Mouse (Mus musculus): ENCODE data around the gene Sohlh1. TPM values are rescaled to one million over a fixed set of nuclear protein-coding genes. Genes with fewer than 3 reads are reported as not detected.

Gene Sohlh1
- total RNA-seq (2021), result not detected

DNA sequence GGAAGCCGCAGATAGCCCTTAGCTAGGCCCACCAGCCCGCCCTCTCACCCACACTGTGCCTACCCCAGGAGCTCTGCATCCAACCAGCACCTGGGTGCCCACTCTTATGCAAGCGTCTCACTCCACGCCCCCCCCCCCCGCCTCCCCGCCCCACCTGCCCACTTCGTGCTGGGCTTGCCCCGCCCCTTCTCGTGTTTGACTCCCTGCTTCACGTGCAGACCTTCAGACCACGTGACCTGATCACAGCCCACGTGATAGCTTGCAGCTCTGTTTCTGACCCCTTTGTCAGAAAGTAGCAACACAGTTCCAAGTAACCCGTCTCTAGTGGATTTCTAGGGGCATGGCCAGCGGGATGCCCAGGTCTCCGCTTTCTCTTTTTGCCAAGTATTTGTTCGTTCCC, at the start of gene Sohlh1:
Sohlh1 (minus strand) TSS at position 23 of the 400 bp plus-strand sequence.
- DNase-seq, result no peak

DNA sequence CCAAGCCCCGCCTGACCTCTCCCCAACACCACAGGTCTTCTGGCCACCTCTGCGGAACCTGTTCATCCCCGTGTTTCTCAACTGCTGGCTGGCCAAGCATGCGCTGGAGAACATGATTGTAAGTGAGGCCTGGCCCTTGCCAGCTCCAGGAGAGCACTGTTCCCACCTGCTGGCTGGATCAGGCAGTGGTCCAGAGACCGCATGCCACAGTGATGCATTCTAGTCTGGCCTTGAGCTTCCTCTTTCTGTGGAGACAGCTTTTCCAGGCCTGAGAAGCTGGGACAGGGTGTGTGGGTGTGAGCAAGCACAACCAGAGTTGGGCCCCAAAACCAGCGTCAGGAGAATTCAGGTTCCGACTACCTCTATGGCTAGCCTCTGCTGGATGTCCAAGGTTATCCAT, 45.4 kb upstream of the Sohlh1 start:
- no peak for DNase-seq

DNA sequence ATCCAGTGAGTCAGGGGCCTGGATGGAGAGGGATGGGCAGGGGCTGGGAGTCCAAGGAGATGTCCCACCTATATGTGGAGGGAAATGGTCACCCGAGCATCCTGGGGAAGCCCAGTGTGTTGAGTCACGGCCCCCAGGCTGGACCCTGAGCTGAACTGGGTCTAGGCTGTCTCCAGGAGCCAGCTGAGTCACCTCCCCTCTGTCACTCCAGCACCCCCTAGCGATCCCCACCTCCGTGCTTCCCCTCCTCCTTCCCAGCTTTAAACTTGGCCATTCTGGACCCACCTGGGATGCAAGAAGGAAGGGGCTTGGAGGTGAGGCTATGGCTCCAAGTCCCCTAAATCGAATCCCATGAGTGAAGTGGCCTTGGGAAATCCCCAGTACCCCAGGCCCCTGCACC, 41.1 kb upstream of the Sohlh1 start:
- no peak for DNase-seq

DNA sequence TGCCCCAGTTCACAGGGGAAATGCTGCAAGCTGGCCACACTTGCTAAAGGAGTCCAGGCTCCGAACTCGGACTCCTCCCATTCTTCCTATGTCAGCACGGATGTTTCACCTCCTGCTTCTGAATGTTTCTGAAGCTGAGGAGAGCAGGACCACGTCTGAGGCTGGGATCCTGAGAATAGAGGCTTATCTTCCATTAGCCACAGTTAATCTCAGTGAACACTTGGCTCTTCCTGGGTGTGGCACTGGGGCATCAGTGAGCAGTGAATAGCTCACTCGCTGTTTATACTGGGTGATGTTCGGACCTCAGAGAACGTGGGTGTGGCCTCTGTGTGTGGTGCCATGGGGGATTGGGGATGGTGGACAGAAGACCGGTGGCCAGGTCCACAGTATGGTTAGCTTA, 40.2 kb upstream of the Sohlh1 start:
- no peak for DNase-seq

DNA sequence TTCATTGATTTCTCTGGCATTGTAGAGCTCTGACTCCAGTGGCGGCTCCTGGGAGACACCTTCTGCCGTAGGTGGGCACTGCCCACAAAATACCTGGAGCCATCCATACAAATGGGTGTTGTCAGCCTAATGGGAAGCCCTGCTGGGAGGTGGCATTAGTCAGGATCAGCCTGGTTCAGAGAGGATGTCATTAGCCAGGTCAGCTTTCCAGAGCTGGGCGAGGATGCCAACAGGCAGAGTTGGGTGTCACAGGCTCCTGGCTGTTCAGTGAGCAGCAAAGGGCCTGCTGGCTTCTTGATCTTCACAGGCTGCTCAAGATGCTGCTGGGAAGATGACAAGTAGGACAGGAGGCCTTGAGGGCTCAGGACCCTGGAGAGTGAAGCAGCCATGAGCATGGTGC, 37.7 kb upstream of the Sohlh1 start:
- DNase-seq, result no peak

DNA sequence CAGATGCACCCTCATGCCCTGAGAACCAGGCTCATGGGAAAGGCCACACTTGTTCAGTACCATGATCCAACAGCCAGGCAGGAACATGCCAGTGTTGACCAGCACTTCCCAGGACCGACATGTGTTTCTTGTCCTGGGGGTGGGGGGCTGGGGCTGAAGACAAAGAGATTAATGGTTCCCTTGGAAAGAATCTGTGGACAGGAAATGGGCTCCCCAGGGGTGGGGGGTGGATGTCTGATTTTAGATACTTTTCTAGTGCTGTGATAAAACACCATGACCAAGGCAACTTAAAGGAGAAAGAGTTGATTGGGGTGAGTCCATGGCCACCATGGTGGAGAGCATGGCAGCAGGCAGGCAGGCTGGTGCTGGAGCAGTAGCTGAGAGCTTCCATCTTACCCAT, 35.2 kb upstream of the Sohlh1 start:
- no peak for DNase-seq

DNA sequence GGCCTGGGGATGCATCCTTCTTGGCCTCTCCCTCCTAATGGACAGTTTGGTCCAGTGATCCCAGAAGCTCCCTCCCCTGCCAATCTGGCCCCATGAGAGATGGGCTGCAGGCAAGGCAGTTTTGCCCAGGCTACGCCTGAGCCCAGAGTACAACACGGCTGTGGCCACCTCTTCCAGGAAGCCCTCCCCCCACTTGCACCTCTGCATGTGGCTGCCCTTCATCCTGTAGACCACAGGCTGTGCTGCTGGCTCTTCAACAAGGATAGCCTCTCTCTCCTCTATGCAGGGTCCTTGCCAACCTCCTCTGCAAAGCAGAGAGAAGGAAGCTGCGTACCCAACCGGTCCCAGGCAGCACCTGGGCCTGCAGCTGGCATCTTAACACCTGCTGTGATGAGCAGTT, 32.0 kb upstream of the Sohlh1 start:
- DNase-seq, result no peak

DNA sequence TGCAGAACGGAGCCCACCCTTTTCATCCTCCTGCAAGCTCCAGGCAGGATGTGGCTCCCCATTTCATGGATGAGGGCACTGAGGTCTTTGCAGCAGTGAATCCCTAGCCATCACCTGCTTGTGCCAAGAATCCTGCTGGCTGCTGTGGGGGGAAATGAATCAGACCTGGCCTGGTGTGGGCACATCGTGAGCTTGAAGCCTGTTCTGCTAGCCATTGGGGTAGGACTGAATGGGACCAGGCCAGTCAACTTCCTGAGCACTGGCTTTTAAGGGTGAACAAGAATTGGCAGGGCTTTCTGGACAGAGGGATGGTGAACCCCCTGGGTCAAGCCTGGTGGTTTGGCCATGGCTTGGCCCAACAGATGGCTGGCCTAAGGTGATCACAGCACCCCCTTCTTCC, 31.5 kb upstream of the Sohlh1 start:
- DNase-seq, result no peak

DNA sequence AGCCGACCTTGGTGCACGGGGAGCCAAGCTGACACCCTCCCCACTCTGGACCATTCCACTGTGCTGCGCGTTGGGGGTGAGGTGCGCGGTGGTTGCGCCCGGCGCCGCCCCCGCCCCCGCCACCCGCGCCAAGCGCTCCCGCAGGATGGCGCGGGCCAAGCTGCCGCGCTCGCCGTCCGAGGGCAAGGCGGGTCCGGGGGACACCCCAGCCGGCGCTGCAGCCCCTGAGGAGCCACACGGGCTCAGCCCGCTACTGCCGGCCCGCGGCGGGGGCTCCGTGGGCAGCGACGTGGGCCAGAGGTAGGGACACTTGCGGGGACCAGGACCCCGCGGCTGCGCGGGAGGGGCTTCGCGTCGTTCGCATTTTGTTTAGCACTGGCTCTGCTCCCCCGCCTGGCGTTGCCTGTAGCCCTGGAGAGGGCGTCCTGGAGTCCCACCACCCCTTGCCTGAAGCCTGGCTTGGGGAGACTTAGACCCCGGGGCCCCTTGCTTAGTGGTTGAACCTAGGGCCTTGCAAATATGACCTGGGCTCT, 30.8 kb upstream of the Sohlh1 start:
- peak; percentile 37 to 41 for DNase-seq

DNA sequence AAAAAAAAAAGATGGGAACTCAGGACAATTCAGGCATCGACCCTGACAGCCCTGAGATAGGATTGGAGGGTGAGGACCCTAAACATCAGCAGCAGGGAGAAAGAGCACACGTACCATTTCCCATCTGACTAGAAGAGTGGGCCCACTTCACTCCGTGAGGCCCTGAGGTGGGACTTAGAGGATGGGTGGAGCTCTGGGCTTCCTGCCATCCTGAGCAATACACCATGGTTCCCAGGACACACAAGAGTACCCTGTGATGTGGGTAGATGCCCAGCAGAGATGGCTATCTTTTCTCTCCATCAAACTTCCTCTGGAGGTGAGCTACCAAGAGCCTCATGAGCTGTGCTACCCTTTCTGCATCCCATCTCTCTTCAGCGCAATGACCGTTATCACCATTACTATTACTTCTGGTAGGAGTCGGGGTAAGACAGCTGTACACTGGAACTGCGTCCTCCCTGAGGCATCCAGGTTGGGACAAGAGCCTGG, 30.2 kb upstream of the Sohlh1 start:
- DNase-seq, result no peak

DNA sequence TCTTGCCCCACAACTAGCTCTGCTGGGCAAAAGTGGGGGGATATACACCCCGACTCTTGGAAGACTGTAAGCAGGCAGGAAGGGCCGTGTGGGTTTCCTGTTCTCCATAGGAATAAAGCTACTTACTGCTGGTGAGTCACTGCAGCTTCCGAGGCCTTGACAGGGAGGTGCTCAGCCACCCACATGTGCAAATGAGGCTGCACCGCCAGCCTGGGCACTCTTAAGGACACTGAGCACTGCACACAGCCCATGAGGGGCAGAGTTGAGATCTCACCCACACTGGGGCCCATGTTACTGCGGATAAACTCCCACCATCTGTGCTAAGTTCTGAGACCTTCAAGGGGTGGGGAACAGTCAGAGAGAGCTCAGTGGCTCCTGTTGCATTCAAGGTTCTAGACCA, 19.6 kb upstream of the Sohlh1 start:
- no peak for DNase-seq

DNA sequence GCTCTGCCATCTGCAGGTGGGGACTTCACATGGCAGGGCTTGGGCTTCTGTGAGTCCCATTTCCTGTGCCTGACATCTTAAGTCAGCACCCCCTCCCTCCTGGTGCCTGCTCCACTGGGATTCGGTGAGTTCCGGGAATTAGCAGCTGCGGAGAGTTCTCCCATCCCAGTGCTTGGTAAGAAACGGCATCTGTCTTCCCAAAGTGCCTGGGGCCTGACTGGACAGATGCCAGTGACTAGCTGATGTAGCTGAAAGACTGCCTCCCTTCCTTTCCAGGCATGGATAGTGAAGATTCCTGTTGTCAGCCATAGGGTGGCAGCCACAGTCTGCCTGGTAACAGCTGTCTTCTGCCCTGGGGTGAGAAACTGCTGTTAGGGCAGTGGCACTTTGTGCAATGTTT, 18.4 kb upstream of the Sohlh1 start:
- peak; percentile 37 for DNase-seq

DNA sequence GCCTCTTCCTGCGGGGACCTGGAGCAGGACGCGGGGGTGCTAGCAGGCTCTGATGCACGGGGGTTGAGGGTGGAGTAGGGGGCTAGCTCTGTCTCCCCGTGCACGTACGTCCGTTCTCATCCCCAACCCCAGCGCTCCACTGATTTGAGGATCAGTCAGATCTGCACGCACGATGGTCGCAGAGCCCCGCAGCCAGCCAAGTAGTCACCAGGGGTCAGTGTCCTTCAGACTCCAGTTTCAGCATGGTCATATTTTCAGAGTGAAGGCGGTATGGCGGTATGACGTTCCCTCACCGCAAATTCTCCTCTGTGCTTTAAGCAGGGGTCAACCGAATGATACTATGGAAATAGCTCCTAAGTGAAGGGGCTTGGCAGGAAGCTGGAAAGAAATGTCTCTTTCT, 17.2 kb upstream of the Sohlh1 start:
- no peak for DNase-seq

DNA sequence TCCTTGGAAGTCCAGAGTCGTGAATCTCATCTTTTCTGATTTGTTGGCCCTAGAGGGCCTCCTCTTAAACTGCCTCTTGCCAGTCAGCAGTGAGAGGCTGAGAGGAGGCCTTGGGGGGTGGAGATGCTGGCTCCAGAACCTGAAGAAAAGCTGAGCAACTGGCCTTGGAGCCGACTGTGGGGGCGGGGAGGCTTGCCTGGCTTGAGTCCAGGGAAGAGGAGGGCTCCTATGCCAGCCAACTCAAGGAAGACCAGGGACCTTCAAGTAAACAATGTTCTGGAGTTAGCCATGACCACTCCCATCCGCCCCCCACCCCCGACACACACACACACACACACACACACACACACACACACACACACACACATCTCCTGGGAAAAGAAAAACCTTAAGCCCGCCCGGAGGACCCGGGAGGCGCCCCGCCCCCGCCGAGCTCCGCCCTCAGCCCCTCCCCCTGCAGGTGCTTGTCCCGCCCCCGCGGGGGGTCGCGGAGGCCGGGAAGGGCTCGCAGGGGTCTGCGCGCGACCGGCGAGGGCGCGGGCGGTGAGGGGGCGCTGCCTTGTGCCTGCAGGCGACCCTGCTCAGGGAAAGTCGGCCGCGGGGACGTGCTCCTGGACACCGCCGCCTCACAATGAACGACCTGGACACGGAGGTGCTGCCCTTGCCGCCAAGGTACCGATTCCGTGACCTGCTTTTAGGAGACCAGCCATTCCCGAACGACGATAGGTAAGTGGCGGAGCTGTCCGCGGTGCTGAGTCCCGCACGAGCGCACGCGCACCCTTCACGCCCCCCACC, 16.5 kb upstream of the Sohlh1 start, which contains the start of gene Kcnt1:
Kcnt1 (plus strand) TSS at position 398 of the 795 bp plus-strand sequence.
- DNase-seq, result peak in 1 of 2 experiments; percentile 41

DNA sequence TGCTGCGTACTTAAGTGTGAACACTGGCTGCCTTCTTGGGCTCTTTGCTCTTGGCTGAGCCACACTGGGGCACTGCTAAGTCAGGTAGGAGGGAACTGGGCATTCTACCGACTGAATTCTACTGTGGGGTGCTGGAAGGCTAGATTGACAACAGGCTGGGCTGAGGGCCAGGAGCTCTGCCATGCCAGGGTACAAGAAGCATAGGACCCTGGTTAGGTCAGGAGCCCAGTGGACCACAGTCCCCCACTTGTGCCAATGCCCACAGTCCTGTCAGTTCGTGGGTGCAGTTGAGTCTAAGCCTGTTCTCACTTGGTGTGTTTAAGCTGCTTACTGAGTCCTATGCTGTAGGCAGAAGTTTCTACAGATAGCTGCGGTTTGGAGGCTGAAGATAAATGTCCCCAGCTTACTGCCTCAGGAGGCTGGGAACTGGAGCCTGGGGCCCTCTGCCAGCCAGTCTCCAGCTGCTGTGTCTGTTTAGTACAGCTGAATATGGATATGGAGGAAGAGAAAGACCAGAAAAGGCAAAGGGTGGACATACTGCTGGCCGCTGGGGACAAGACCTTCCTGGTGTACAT, 15.7 kb upstream of the Sohlh1 start:
- DNase-seq, result peak in 1 of 2 experiments; percentile 10

DNA sequence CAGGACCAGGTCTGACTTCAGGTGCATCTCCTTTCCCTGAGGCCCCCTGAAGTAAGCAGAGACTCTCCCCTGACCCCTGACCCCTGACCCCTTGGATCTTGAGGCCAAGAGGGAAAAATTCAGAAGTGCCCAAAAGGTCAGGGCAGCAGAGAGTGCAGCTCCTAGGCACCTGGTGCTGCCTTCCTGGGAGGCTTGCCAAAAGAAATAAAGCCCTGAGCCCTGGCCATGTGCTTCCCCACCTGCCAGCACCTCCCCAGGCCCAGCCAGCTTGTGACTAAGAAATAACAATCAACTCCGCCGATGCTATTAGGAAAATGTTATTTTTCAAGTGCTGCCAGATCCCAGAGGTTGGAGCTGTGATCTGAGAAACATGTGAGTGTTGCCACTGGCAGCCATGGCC, 15.0 kb upstream of the Sohlh1 start:
- no peak for DNase-seq

DNA sequence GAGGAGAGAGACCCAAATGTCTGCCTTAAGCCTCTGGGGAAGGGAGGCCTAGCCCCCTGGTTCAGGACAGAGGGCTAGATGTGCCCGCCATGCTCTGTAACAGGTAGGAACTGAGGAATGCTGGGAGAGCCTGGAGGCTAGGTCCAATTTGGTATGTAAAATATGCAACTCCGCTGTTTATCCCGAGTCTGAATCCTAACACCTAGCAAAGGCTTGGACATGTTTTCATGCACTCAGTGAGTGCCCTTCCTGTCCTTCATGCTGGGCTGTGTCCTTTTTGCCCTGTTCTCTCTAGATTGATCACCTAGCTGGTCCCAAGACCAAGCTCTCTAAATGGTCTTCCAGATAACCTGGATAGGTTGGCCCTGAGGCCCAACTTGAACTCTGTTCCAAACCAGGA, 12.8 kb upstream of the Sohlh1 start:
- no peak for DNase-seq

DNA sequence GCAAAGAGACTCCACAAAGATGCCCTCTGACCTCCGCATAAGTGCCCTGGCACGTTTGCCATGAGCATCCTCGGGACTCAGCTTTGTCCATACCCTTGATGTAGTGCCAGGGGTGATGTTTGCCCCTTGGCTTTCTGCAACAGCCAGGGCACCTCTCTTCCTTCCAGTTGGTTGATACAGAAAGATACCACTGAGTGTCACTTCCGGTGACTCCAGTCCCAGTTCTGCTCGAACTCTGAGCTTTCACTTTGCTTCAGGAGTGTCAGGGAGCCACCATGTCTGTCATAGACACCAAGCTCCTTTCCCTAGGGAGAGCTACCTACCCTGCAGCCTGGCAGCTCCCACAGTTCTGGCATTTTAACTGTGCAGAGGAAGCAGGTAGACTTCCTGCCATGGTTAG, 7.0 kb upstream of the Sohlh1 start:
- DNase-seq, result no peak

DNA sequence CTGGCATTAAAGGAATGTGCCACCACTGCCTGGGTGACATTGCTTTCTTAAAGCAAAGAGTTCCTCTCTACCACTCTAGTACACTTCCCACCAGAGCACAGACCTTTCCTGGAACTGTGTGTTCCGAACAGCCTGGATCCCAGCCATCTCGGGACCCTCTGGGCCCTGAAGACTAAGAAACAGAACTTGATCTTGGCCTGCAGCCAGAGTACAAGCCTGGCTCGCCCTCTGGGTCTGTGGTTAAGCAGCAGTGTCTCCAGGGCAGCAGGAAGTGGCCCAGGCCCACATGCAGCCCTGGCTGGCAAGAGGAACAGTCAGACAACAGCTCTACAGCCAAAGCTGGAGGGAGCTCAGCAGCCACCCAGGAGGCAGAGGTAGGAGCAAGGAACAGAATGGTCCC, 5.6 kb upstream of the Sohlh1 start:
- peak; percentile 58 to 61 for DNase-seq

DNA sequence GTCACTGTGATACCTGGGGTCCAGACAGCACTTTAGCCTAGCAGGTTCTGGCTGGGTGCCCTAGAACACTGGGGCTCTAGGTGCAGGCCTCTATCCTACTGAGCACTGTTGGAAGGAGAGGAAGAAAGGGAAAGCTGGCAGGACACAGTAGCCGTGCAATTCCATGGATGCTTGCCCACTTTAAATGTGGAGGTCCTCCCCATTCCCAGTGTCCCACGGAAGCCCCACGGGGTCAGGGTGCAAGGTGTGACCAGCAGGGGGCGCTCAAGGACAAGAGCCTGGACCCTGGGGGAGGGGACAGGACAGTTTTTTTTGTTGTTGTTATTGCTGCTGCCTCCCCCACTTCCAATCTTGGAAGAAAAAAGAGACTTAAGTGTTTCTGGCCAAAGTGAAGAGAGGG, 3.3 kb upstream of the Sohlh1 start:
- DNase-seq, result peak; percentile 38 to 50

DNA sequence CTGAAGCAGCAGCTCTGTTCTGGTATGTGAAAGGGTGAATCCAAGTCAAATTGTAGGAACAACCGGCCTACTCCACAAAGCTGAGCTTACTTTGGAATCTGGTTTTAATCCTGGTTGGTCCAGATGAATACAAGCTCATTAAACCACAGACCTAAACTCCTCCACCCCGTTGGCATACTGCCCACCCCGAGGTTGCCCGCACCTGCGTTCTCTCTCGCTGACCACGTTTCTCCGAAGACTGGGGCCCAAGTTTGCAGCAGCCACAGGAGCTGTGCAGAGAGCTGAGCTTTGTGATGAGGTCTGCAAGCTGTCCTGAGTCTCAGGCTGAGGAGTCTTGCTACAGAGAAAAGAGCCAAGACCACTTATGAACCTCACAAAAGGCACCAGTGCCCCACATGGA, 532 bp downstream of the Sohlh1 start:
- DNase-seq, result no peak

DNA sequence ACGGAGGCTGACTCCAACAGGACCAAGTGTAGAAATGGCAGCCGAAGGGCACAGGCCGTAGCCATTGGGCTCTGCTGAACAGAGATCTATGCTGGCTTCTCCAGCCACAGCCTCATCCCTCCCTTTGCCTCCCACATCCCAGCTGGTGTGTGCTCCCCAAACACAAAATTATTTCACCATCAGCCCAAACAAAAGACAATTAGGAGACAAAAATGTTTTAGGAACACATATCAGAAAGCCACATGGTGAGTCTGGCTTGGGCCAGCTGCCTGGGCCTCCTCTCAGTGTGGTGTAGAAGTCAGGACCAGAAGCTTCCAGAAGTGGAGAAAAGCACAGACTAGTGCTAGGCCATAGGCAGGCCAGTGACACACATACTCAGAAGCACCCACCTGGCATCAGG, 3.0 kb downstream of the Sohlh1 start:
- no peak for DNase-seq

DNA sequence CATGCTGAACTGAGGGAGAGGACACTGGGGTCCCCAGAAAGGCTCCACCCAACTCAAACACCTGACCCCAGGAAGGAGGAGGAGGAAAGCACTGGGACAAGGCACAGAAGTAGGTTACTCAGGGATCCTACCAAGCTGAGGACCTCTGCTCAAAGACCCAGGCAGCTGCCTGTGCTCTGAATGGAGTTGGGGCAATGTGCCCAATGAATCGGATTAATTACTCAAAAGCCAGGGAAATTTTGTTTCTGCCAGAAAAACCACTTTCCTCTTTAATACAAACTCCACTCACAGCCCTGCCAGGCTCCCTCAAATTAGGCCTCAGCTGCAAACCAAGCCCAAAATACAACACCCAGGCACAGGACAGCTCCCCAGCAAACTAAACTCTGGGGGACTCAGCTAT, 4.3 kb downstream of the Sohlh1 start:
- DNase-seq, result peak in 1 of 2 experiments; percentile 35

DNA sequence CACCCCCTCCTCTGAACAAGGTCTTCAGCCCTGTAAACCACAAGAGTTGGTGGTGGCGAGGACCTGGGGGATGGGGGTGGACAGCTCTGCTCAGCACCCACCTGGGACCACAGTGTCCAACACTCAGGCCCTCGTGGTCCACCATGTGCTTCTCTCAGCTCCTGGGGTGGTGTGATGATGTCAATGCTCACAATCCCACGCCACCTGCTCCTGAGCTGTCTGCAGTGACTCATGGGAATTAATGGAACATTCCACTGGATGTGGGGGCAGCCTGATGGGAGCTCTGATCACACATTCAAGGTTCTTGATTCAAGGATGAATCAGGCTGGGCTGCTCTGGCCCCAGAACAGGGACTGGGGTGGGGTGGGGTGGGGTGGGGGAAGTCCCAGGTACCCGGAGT, 4.9 kb downstream of the Sohlh1 start:
- no peak for DNase-seq
